8 mouse cellular contexts compared by ENCODE assay signal in the genomic region with DNA sequence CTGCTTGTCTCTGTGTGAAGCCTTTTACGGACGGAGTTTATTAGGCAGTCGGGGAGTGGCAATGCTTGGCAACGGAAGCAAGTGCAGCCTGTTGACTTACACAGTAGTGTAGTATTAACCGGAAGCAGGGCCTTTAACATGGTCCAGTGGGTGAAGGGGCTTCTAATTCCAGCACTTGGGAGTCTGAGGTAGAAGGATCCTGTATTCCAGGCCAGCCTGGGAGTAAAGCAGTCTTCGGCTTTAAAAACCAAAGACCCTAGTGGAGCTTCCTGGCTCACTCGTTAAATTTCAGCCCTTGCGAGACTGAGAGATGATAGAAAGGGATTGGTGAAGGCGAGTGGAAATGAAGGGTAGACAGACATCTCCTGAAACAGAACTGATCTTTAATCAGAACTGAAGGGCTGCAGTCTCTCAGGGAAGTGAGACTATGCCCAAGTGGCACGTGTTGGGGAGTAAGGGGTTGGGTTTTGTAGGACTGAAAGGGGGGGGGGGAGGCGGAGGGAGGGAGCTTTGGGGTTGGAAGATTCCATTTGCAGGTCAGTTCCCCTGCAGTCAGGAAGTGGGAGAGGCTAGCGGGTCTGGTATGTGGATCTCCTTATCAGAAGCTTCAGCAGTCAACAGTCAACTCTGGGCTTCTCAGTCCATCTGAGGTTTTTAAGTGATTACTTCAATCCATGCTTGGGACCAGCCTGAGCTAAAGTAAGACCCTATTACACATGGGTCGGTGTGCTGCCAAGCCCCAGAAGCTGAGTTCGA. TPM values are rescaled to one million over a fixed set of nuclear protein-coding genes. Genes with fewer than 3 reads are reported as not detected.
DNase-seq lines count a peak whose midpoint lies in the region; ATAC-seq and TF ChIP-seq lines count a peak whose summit lies in the region.

No protein-coding gene starts in this region.

- H3K4me3 ChIP-seq in gastrocnemius, adult 2 months: peak overlapping the region; percentile 93
- peak overlapping the region; percentile 70 for H3K4me3 ChIP-seq in forebrain, embryonic 15.5 days
- peak overlapping the region; percentile 89 for H3K4me3 ChIP-seq in limb, embryonic 12.5 days (replicated peaks)
- peak overlapping the region; percentile 93 for H3K4me3 ChIP-seq in midbrain, embryonic 11.5 days (ENCODE audit: low read depth, low read length)
- H3K4me3 ChIP-seq in stomach, embryonic 15.5 days (replicated peaks): peak overlapping the region; percentile 90

- peak overlapping the region; percentile 69 for H3K4me2 ChIP-seq in forebrain, embryonic 15.5 days (replicated peaks)
- peak overlapping the region; percentile 79 for H3K4me2 ChIP-seq in limb, embryonic 12.5 days
- peak overlapping the region; percentile 69 for H3K4me2 ChIP-seq in midbrain, embryonic 11.5 days
- H3K4me2 ChIP-seq in stomach, embryonic 15.5 days: peak overlapping the region; percentile 69

- peak overlapping the region; percentile 41 for H3K9ac ChIP-seq in forebrain, embryonic 15.5 days (replicated peaks)
- H3K9ac ChIP-seq in limb, embryonic 12.5 days (replicated peaks): no peak overlapping the region; the same call in 1 of the 2 replicates
- peak overlapping the region; percentile 98 for H3K9ac ChIP-seq in midbrain, embryonic 11.5 days (ENCODE audit: low read length)
- no peak overlapping the region for H3K9ac ChIP-seq in stomach, embryonic 15.5 days

- peak; percentile 24 for ATAC-seq in forebrain, embryonic 15.5 days (replicated peaks)
- peak; percentile 24 for ATAC-seq in limb, embryonic 12.5 days (ENCODE audit: insufficient number of reproducible peaks, insufficient read depth, low FRiP score, low TSS enrichment, low read depth)
- ATAC-seq in midbrain, embryonic 11.5 days (ENCODE audit: low FRiP score): peak; percentile 36
- peak; percentile 33 for ATAC-seq in stomach, embryonic 15.5 days (ENCODE audit: insufficient read depth, low FRiP score, low read depth)

- 27% methylated on average over 13 of the region's 14 CpGs for WGBS in forebrain, embryonic 15.5 days
- 23% methylated on average over 14 of the region's 14 CpGs for WGBS in limb, embryonic 12.5 days
- 41% methylated on average over 13 of the region's 14 CpGs for WGBS in midbrain, embryonic 11.5 days
- 21% methylated on average over 14 of the region's 14 CpGs for WGBS in stomach, embryonic 15.5 days

- no peak for TF ChIP-seq CTCF in gastrocnemius, adult 2 months (IDR thresholded peaks at IDR 0.05)

- no peaks in the 10 kb centered on the region for H3K36me3 ChIP-seq in forebrain, embryonic 15.5 days
- H3K36me3 ChIP-seq in limb, embryonic 12.5 days: no peaks in the 10 kb centered on the region
- no peaks in the 10 kb centered on the region for H3K36me3 ChIP-seq in midbrain, embryonic 11.5 days (ENCODE audit: control insufficient read depth, insufficient read depth, low read length)
- no peaks in the 10 kb centered on the region for H3K36me3 ChIP-seq in stomach, embryonic 15.5 days

- DNase-seq in gastrocnemius, adult 2 months: peak; percentile 23
- DNase-seq in gastrocnemius, postnatal 4 days (ENCODE audit: low spot score in 2 of 2): no peak
- DNase-seq in cerebellum, adult 18-20 months: peak; percentile 43 to 48
- DNase-seq in induced T-regulatory cell, adult 2 months (ENCODE audit: low read depth): peak; percentile 67
- peak; percentile 92 for DNase-seq in midbrain, embryonic 11.5 days (ENCODE audit: low spot score, missing footprints)

- H3K9me3 ChIP-seq in forebrain, embryonic 15.5 days: no peaks in the 10 kb centered on the region
- no peaks in the 10 kb centered on the region for H3K9me3 ChIP-seq in limb, embryonic 12.5 days
- H3K9me3 ChIP-seq in midbrain, embryonic 11.5 days (ENCODE audit: control insufficient read depth, low read length): no peaks in the 10 kb centered on the region
- H3K9me3 ChIP-seq in stomach, embryonic 15.5 days: no peaks in the 10 kb centered on the region

- H3K27me3 ChIP-seq in forebrain, embryonic 15.5 days: no peaks in the 10 kb centered on the region
- no peaks in the 10 kb centered on the region for H3K27me3 ChIP-seq in limb, embryonic 12.5 days
- H3K27me3 ChIP-seq in midbrain, embryonic 11.5 days (ENCODE audit: control insufficient read depth, insufficient read depth, low read length): no peaks in the 10 kb centered on the region
- no peaks in the 10 kb centered on the region for H3K27me3 ChIP-seq in stomach, embryonic 15.5 days (replicated peaks)

- H3K27ac ChIP-seq in gastrocnemius, adult 2 months: peak overlapping the region; percentile 99
- H3K27ac ChIP-seq in forebrain, embryonic 15.5 days (replicated peaks): peak overlapping the region; percentile 87
- peak overlapping the region; percentile 73 for H3K27ac ChIP-seq in limb, embryonic 12.5 days
- H3K27ac ChIP-seq in midbrain, embryonic 11.5 days (ENCODE audit: low read depth, low read length): peak overlapping the region; percentile 67; the same call in 1 of the 2 replicates
- H3K27ac ChIP-seq in stomach, embryonic 15.5 days: peak overlapping the region; percentile 86

- intact Hi-C loops in gastrocnemius, adult 2 months (cut with DNase I): loop anchor here (5.0 to 10.0 kb wide), 2 partner anchors 147 to 224 kb away; partner anchors contain the start of gene Rnf103

- peaks cover 17% of the 10 kb centered on the region for H3K4me1 ChIP-seq in forebrain, embryonic 15.5 days
- H3K4me1 ChIP-seq in limb, embryonic 12.5 days (replicated peaks): peaks cover 15% of the 10 kb centered on the region
- peaks cover 3% of the 10 kb centered on the region; the same call in 1 of the 2 replicates for H3K4me1 ChIP-seq in midbrain, embryonic 11.5 days (ENCODE audit: control insufficient read depth, insufficient read depth, low read length)
- peaks cover 8% of the 10 kb centered on the region for H3K4me1 ChIP-seq in stomach, embryonic 15.5 days

RNA-seq across cellular contexts. Expression of gene Krcc1, which starts 1.0 kb away (rescaled TPM):
- total RNA-seq in gastrocnemius, adult 2 months (2021): 10 to 100 TPM; 23.7 to 33.6 TPM
- total RNA-seq in gastrocnemius, postnatal 4 days (2021): 10 to 100 TPM; 50.6 to 51.8 TPM
- 20.5 and 21.3 TPM in 2 replicates for polyA plus RNA-seq in forebrain, embryonic 15.5 days (2015; fragmentation: Nextera tagmentation; extraction: Ambion mirVana)
- 38.3 and 39.3 TPM in 2 replicates for polyA plus RNA-seq in limb, embryonic 12.5 days (2016; fragmentation: Nextera tagmentation; extraction: Ambion mirVana)
- polyA plus RNA-seq in midbrain, embryonic 11.5 days (2014; fragmentation: Nextera tagmentation; extraction: Ambion mirVana): 36.1 and 40.2 TPM in 2 replicates
- polyA plus RNA-seq in stomach, embryonic 15.5 days (2015; fragmentation: Nextera tagmentation; extraction: Ambion mirVana): 60.0 and 60.8 TPM in 2 replicates

RNA-seq across cellular contexts. Expression of gene Smyd1, which starts 51.6 kb away (rescaled TPM):
- 100 to 1,000 TPM; 370 to 385 TPM for total RNA-seq in gastrocnemius, adult 2 months (2021)
- total RNA-seq in gastrocnemius, postnatal 4 days (2021): 100 to 1,000 TPM; 153 to 163 TPM
- 0.15 and 0.26 TPM in 2 replicates for polyA plus RNA-seq in forebrain, embryonic 15.5 days (2015; fragmentation: Nextera tagmentation; extraction: Ambion mirVana)
- 5.1 and 5.2 TPM in 2 replicates for polyA plus RNA-seq in limb, embryonic 12.5 days (2016; fragmentation: Nextera tagmentation; extraction: Ambion mirVana)
- polyA plus RNA-seq in midbrain, embryonic 11.5 days (2014; fragmentation: Nextera tagmentation; extraction: Ambion mirVana): 0.12 and 0.15 TPM in 2 replicates
- polyA plus RNA-seq in stomach, embryonic 15.5 days (2015; fragmentation: Nextera tagmentation; extraction: Ambion mirVana): 0.32 and 0.53 TPM in 2 replicates

RNA-seq across cellular contexts. Expression of gene Cd8b1, which starts 52.1 kb away (rescaled TPM):
- total RNA-seq in gastrocnemius, adult 2 months (2021): not detected
- under 1 TPM in 1 of 2 experiments, not detected in 1; 0.37 TPM for total RNA-seq in gastrocnemius, postnatal 4 days (2021)
- not detected in 2 replicates for polyA plus RNA-seq in forebrain, embryonic 15.5 days (2015; fragmentation: Nextera tagmentation; extraction: Ambion mirVana)
- not detected in 2 replicates for polyA plus RNA-seq in limb, embryonic 12.5 days (2016; fragmentation: Nextera tagmentation; extraction: Ambion mirVana)
- polyA plus RNA-seq in midbrain, embryonic 11.5 days (2014; fragmentation: Nextera tagmentation; extraction: Ambion mirVana): not detected in 2 replicates
- polyA plus RNA-seq in stomach, embryonic 15.5 days (2015; fragmentation: Nextera tagmentation; extraction: Ambion mirVana): 0.09 and 0.14 TPM in 2 replicates

Comparison
In these comparisons a context has a peak if more than half of its experiments do, and no peak if none do; other contexts are left out.
1. DNase-seq: peak in gastrocnemius, adult 2 months (single experiment), cerebellum, adult 18-20 months (2 of 2), induced T-regulatory cell, adult 2 months (single experiment) and midbrain, embryonic 11.5 days (single experiment); none in gastrocnemius, postnatal 4 days (0 of 2).
2. H3K9ac ChIP-seq: peak in forebrain, embryonic 15.5 days (single experiment) and midbrain, embryonic 11.5 days (single experiment); none in limb, embryonic 12.5 days (single experiment) and stomach, embryonic 15.5 days (single experiment).
3. Peak in every context shown above with its lines, with median percentiles within 50 percentile points of each other: H3K27ac ChIP-seq, H3K4me3 ChIP-seq, ATAC-seq and H3K4me2 ChIP-seq.